Mouse (Mus musculus) ES-E14 (cell line): ENCODE data around the gene Plxnb1. TPM values are rescaled to one million over a fixed set of nuclear protein-coding genes. Genes with fewer than 3 reads are reported as not detected.

ENCODE experiments used
- DNase-seq: peaks from one replicate; pipeline ENCODE4 v3.0.0-alpha.2; 2013; ENCODE audit warnings: low read depth, low spot score
- H3K27ac ChIP-seq: 2 replicates; pipeline ENCODE4 v1.5.1; 2012; ENCODE audit warnings: low read depth, mild to moderate bottlenecking, low read length, moderate library complexity, mixed read lengths; ENCODE audit not compliant: poor library complexity, insufficient read depth, severe bottlenecking
- H3K36me3 ChIP-seq: 2 replicates; pipeline ENCODE4 v1.6.1; 2012; ENCODE audit warnings: mild to moderate bottlenecking, low read length, moderate library complexity, mixed read lengths; ENCODE audit not compliant: control insufficient read depth, poor library complexity, insufficient read depth, severe bottlenecking
- H3K4me1 ChIP-seq, 2 experiments: fragments of 150-350 bp in 1 of 2; sonication (generic) in 1 of 2; 2 replicates each; pipeline ENCODE4 v1.6.1; 2012; ENCODE audit warnings: low read length in 2 of 2, mild to moderate bottlenecking in 1 of 2, mixed read lengths in 1 of 2; ENCODE audit not compliant: control insufficient read depth in 2 of 2, insufficient read depth in 2 of 2, poor library complexity in 1 of 2
- H3K4me3 ChIP-seq, 2 experiments: fragments of 150-350 bp in 1 of 2; sonication (generic) in 1 of 2; 2 replicates each; pipeline ENCODE4 v1.5.1; 2012; ENCODE audit warnings: low read length in 2 of 2, low read depth in 1 of 2, mild to moderate bottlenecking in 1 of 2, mixed read lengths in 1 of 2; ENCODE audit not compliant: insufficient read depth in 1 of 2, poor library complexity in 1 of 2, severe bottlenecking in 1 of 2
- H3K9ac ChIP-seq: 2 replicates; pipeline ENCODE4 v1.6.1; 2012; ENCODE audit warnings: low read depth, mild to moderate bottlenecking, low read length, mixed read lengths; ENCODE audit not compliant: poor library complexity, insufficient read depth, severe bottlenecking
- H3K9me3 ChIP-seq: fragments of 150-350 bp; sonication (generic); 2 replicates; pipeline ENCODE4 v1.6.1; 2012; ENCODE audit warnings: low read depth, mild to moderate bottlenecking, low read length; ENCODE audit not compliant: control insufficient read depth, insufficient read depth
- CHD2 ChIP-seq: IDR thresholded peaks from 2 replicates; pipeline ENCODE4 v1.6.1; 2014; ENCODE audit warnings: mild to moderate bottlenecking, low read depth, low read length, inconsistent platforms
- HCFC1 ChIP-seq: IDR thresholded peaks from 2 replicates; pipeline ENCODE4 v1.6.1; 2012; ENCODE audit warnings: low read length, inconsistent platforms, borderline replicate concordance; ENCODE audit not compliant: insufficient read depth
- MAFK ChIP-seq: IDR thresholded peaks from 2 replicates; pipeline ENCODE4 v1.6.1; 2014; ENCODE audit warnings: mild to moderate bottlenecking, low read depth, low read length, inconsistent platforms; ENCODE audit not compliant: insufficient read depth
- ZC3H11A ChIP-seq: IDR thresholded peaks from 2 replicates; pipeline ENCODE4 v1.6.1; 2012; ENCODE audit warnings: low read depth, mild to moderate bottlenecking, inconsistent platforms, low read length, borderline replicate concordance
- ZNF384 ChIP-seq: IDR thresholded peaks from 2 replicates; pipeline ENCODE4 v1.6.1; 2012; ENCODE audit warnings: low read depth, low read length, inconsistent platforms
- in situ Hi-C, 2 experiments: fragments of 600-800 bp; cut with MboI; formaldehyde crosslinking; loops; one replicate each; pipeline ENCODE4 v1.15.1; 2025; ENCODE audit warnings: low sequenced_read_pairs in 2 of 2, inconsistent platforms in 1 of 2; ENCODE audit not compliant: unreplicated experiment in 2 of 2
- total RNA-seq: library from RNA; depleted of rRNA; stranded (reverse); fragments of 300-350 nt; gene quantifications from 2 replicates; pipeline ENCODE4 v1.2.3, GENCODE M21; 2012

Plxnb1 gene
- total RNA-seq, 1 experiment = 17.8 TPM

DNA sequence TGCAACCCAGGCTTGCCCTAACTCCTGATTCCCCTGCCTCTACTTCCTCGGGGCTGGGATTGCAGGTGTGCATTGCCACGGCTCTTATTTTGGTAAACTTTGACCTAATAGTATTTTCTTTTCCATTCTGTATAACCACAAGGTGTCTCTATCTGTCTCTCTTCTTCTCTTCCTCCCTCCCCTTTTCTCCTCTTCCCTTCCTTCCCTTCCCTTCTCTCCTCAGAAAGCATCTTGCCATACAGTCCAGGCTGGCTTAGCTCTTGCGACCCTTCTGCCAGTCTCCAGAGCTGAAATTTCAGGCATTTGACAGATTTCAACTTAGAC, 44.6 kb upstream of the Plxnb1 start:
- Histone ChIP-seq H3K9ac (no peak overlapping the region), H3K9me3 (no peaks in the 10 kb centered on the region), H3K4me1 (peaks cover 0 to 26% of the 10 kb centered on the region in 2 experiments; a peak in 2 of 4 replicates), H3K36me3 (peaks cover 6% of the 10 kb centered on the region; the same call in 1 of the 2 replicates), H3K4me3 (no peak overlapping the region), H3K27ac (no peak overlapping the region)
- in situ Hi-C loops = no loop called here
- no peak for DNase-seq
- no peak for TF ChIP-seq HCFC1
- TF ChIP-seq CHD2 = no peak
- no peak for TF ChIP-seq ZNF384
- TF ChIP-seq ZC3H11A = no peak
- no peak for TF ChIP-seq MAFK

- Histone ChIP-seq H3K4me1 (peaks cover 0 to 26% of the 10 kb centered on the region in 2 experiments; a peak in 2 of 4 replicates), H3K4me3 (no peak overlapping the region), H3K9me3 (no peaks in the 10 kb centered on the region), H3K36me3 (peaks cover 6% of the 10 kb centered on the region; the same call in 1 of the 2 replicates), H3K9ac (no peak overlapping the region), H3K27ac (no peak overlapping the region; the same call in 1 of the 2 replicates)
- TF ChIP-seq HCFC1 (no peak), MAFK (no peak), ZNF384 (no peak), ZC3H11A (no peak), CHD2 (no peak)
- in situ Hi-C loops = no loop called here
- no peak for DNase-seq
These were observed 44.1 kb upstream of the Plxnb1 start for GRCm38 (mm10) chr9:109051011-109051501.

GRCm38 (mm10) chr9:109051651-109052489, 43.3 kb upstream of the Plxnb1 start:
- peaks cover 14% of the 10 kb centered on the region; the same call in 1 of the 2 replicates for H3K36me3 ChIP-seq
- TF ChIP-seq ZNF384 (no peak), ZC3H11A (no peak), CHD2 (no peak), HCFC1 (no peak), MAFK (no peak)
- in situ Hi-C loops = no loop called here

GRCm38 (mm10) chr9:109052490-109053260, 42.5 kb upstream of the Plxnb1 start:
- no peak overlapping the region for H3K9ac ChIP-seq
- no peak for TF ChIP-seq CHD2
- in situ Hi-C loops = no loop called here
- H3K9me3 ChIP-seq = no peaks in the 10 kb centered on the region
- H3K27ac ChIP-seq = no peak overlapping the region
- no peak for DNase-seq
- no peak overlapping the region for H3K4me3 ChIP-seq
- H3K36me3 ChIP-seq = peaks cover 19% of the 10 kb centered on the region
- peaks cover 0 to 28% of the 10 kb centered on the region in 2 experiments; a peak in 2 of 4 replicates for H3K4me1 ChIP-seq

More at GRCm38 (mm10) chr9:109051651-109052489, 43.3 kb upstream of the Plxnb1 start:
- H3K9ac ChIP-seq = no peak overlapping the region
- H3K27ac ChIP-seq = 0 out of 2 replicates have a peak overlapping the region, but pooled peaks have one; percentile 4
- H3K4me3 ChIP-seq = no peak overlapping the region
- peaks cover 0 to 28% of the 10 kb centered on the region in 2 experiments; a peak in 2 of 4 replicates for H3K4me1 ChIP-seq
- no peaks in the 10 kb centered on the region for H3K9me3 ChIP-seq
- no peak for DNase-seq
